Mouse (Mus musculus) cortical plate, adult 2 months (tissue): ENCODE results near the gene Ccn1.

Experiments used
- CTCF ChIP-seq: fragments of 200-500 bp; IDR thresholded peaks from 2 replicates; pipeline ENCODE4 v1.5.1; 2011; ENCODE audit warnings: mild to moderate bottlenecking, control low read depth, low read length; ENCODE audit not compliant: insufficient read depth; ENCODE audit errors: extremely low read depth
- POLR2A ChIP-seq: fragments of 200-500 bp; IDR thresholded peaks from 2 replicates; pipeline ENCODE4 v1.6.1; 2011; ENCODE audit warnings: mild to moderate bottlenecking, low read length, control low read depth; ENCODE audit not compliant: insufficient read depth; ENCODE audit errors: extremely low read depth

DNA sequence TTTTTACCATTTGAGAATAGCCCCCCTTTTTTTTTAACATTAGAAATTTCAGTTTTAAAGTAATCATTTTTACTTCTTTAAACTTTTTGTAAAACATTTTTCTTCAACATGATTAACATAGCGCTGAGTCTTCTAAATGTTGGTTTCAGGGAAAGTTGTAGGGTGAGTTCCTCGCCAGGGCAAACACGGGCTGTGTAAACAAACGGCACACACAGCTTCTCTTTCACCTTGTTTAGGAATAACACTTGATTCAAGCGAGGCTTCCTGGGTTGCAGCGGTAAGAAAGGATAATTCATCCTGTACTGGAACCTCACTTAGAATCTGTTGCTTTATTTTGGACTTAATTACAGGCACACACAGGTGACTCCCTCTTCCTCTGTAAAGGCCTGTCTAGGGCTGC, 48.4 kb downstream of the Ccn1 start:
- TF ChIP-seq CTCF (no peak), POLR2A (no peak)
